Mouse (Mus musculus) cerebellum, adult 2 months (tissue): Measurements from ENCODE around the gene Pradc1.

Experiments used
- CTCF ChIP-seq: fragments of 200-500 bp; IDR thresholded peaks from 2 replicates; pipeline ENCODE4 v1.5.1; 2011; ENCODE audit warnings: low read depth, mild to moderate bottlenecking, control low read depth, low read length, moderate library complexity, borderline replicate concordance; ENCODE audit not compliant: insufficient read depth
- POLR2A ChIP-seq: fragments of 200-500 bp; IDR thresholded peaks from 2 replicates; pipeline ENCODE4 v1.6.1; 2011; ENCODE audit warnings: low read length, control low read depth, borderline replicate concordance; ENCODE audit not compliant: insufficient read depth

- no peak for TF ChIP-seq CTCF
- no peak for TF ChIP-seq POLR2A
These were observed 20.8 kb upstream of the Pradc1 start for GRCm38 (mm10) chr6:85472542-85472941.
